In genomic region chr2:91388738-91389137, GRCm38 (mm10) we compare ENCODE assay signal across 1 mouse cellular context.
TF ChIP-seq lines count a peak whose summit lies in the region.

No protein-coding gene starts in this region.

TF ChIP-seq in MEL, 35 proteins besides CTCF, POLR2A, EP300 and RAD21 (continued from another document):
- TF ChIP-seq E2F4 (IDR thresholded peaks at IDR 0.05; ENCODE audit: borderline replicate concordance, low read depth, low read length) (no peak), NRF1 (IDR thresholded peaks at IDR 0.05; ENCODE audit: insufficient read depth, low read depth, low read length, poor library complexity, severe bottlenecking) (no peak), RCOR1 (IDR thresholded peaks at IDR 0.05; ENCODE audit: low read depth, low read length) (peak; percentile 59), MAX (IDR thresholded peaks at IDR 0.05; ENCODE audit: low read length) (no peak), SIN3A (IDR thresholded peaks at IDR 0.05; ENCODE audit: low read length) (0 out of 2 replicates have a peak, but pooled peaks have one; percentile 38), MEF2A (IDR thresholded peaks at IDR 0.05; ENCODE audit: extremely low read depth, insufficient replicate concordance, low read depth, low read length, poor library complexity, severe bottlenecking) (no peak), MAZ (IDR thresholded peaks at IDR 0.05; ENCODE audit: low read depth, low read length) (no peak), ZC3H11A (IDR thresholded peaks at IDR 0.05; ENCODE audit: low read depth, low read length) (no peak), ETS1 (IDR thresholded peaks at IDR 0.05; ENCODE audit: low read depth, low read length) (peak; percentile 43; the same call in 1 of the 2 replicates), USF1 (IDR thresholded peaks at IDR 0.05; ENCODE audit: low read depth, low read length) (peak; percentile 81), TCF12 (IDR thresholded peaks at IDR 0.05; ENCODE audit: low read depth, low read length) (peak; percentile 72)
